In genomic region chr11:82780983-82781903, GRCm38 (mm10) we compare ENCODE assay signal across 8 mouse cellular contexts. TPM values are rescaled to one million over a fixed set of nuclear protein-coding genes. Genes with fewer than 3 reads are reported as not detected.
DNase-seq lines count a peak whose midpoint lies in the region; ATAC-seq lines count a peak whose summit lies in the region.

TSS of gene Lig3 (plus strand) at chr11:82781108.

- under 1% methylated on average over 79 of the region's 90 CpGs for WGBS in heart, embryonic 10.5 days
- under 1% methylated on average over 80 of the region's 90 CpGs for WGBS in kidney, embryonic 15.5 days

- DNase-seq in B cell, adult 2 months, result peak; percentile 95
- DNase-seq in brain, adult 2 months (ENCODE audit: low read depth, low spot score), result peak; percentile 96
- peak; percentile 94 for DNase-seq in heart, embryonic 10.5 days (ENCODE audit: low spot score)
- DNase-seq in liver, result peak; percentile 93
- DNase-seq in spleen, postnatal 4 days (ENCODE audit: low spot score in 2 of 2), result peak; percentile 90 to 95

- H3K27me3 ChIP-seq in heart, embryonic 10.5 days (ENCODE audit: insufficient read depth, poor library complexity, severe bottlenecking), result no peaks in the 10 kb centered on the region
- H3K27me3 ChIP-seq in kidney, embryonic 15.5 days, result no peaks in the 10 kb centered on the region

- H3K9me3 ChIP-seq in heart, embryonic 10.5 days, result no peaks in the 10 kb centered on the region
- H3K9me3 ChIP-seq in kidney, embryonic 15.5 days (replicated peaks), result no peaks in the 10 kb centered on the region

- H3K27ac ChIP-seq in heart, embryonic 10.5 days, result peak within 1 kb of the TSS; percentile 99
- peak within 1 kb of the TSS; percentile 97 for H3K27ac ChIP-seq in kidney, embryonic 15.5 days

- peak within 1 kb of the TSS; percentile 95 for H3K4me3 ChIP-seq in heart, embryonic 10.5 days
- peak within 1 kb of the TSS; percentile 98 for H3K4me3 ChIP-seq in kidney, embryonic 15.5 days (replicated peaks)

- peak; percentile 90 for ATAC-seq in erythroblast, adult 5-6 weeks (replicated peaks; ENCODE audit: low FRiP score, poor library complexity, severe bottlenecking)
- peak; percentile 94 for ATAC-seq in kidney, embryonic 15.5 days (replicated peaks; ENCODE audit: low FRiP score)
- ATAC-seq in monocyte, adult 5-6 weeks (replicated peaks; ENCODE audit: insufficient number of reproducible peaks, low FRiP score, low TSS enrichment, poor library complexity, severe bottlenecking), result peak; percentile 88

- H3K36me3 ChIP-seq in heart, embryonic 10.5 days, result peaks cover 30% of the 10 kb centered on the region
- peaks cover 31% of the 10 kb centered on the region for H3K36me3 ChIP-seq in kidney, embryonic 15.5 days

- H3K4me2 ChIP-seq in kidney, embryonic 15.5 days, result peak within 1 kb of the TSS; percentile 72

- H3K9ac ChIP-seq in kidney, embryonic 15.5 days, result peak within 1 kb of the TSS; percentile 94

- H3K4me1 ChIP-seq in heart, embryonic 10.5 days, result peaks cover 16% of the 10 kb centered on the region
- H3K4me1 ChIP-seq in kidney, embryonic 15.5 days, result peaks cover 17% of the 10 kb centered on the region

RNA-seq across cellular contexts. Expression of gene Lig3, which starts in this region (rescaled TPM):
- 5.4 and 11.1 TPM in 2 replicates for total RNA-seq in erythroblast, adult 5-6 weeks (2015; ENCODE audit: low replicate concordance)
- total RNA-seq in erythroblast, adult 5-6 weeks (2017; ENCODE audit: low replicate concordance), result 6.0 and 9.5 TPM in 2 replicates
- polyA plus RNA-seq in heart, embryonic 10.5 days (2016; fragmentation: Nextera tagmentation; extraction: Ambion mirVana), result 31.8 and 32.4 TPM in 2 replicates
- polyA plus RNA-seq in kidney, embryonic 15.5 days (2015; fragmentation: Nextera tagmentation; extraction: Ambion mirVana), result 33.3 and 34.6 TPM in 2 replicates
- 18.8 to 33.3 TPM (median 29.5 TPM) in 3 replicates for total RNA-seq in monocyte, adult 5-6 weeks (2017)

Comparison
In these comparisons a context has a peak if more than half of its experiments do, and no peak if none do; other contexts are left out.
1. Peak in every context shown above with its lines: DNase-seq, ATAC-seq, H3K4me3 ChIP-seq and H3K27ac ChIP-seq.